Mouse (Mus musculus) embryonic facial prominence, embryonic 10.5 days (tissue): ENCODE data around the gene Arl15. TPM values are rescaled to one million over a fixed set of nuclear protein-coding genes. Genes with fewer than 3 reads are reported as not detected.

Experiments
- DNase-seq: peaks from one replicate; pipeline ENCODE4 v3.0.0-alpha.2; 2017; ENCODE audit warnings: low spot score
- H3K27ac ChIP-seq: fragments of 300-500 bp; sonication (generic); replicated peaks from 2 replicates; pipeline ENCODE4 v1.5.1; 2016; ENCODE audit warnings: mild to moderate bottlenecking
- H3K27me3 ChIP-seq: fragments of 300-500 bp; sonication (generic); replicated peaks from 2 replicates; pipeline ENCODE4 v1.6.1; 2016; ENCODE audit warnings: low read depth, mild to moderate bottlenecking; ENCODE audit not compliant: poor library complexity, severe bottlenecking
- H3K36me3 ChIP-seq: fragments of 300-500 bp; sonication (generic); replicated peaks from 2 replicates; pipeline ENCODE4 v1.6.1; 2016; ENCODE audit warnings: mild to moderate bottlenecking, moderate library complexity
- H3K4me1 ChIP-seq: fragments of 300-500 bp; sonication (generic); 2 replicates; pipeline ENCODE4 v1.6.1; 2016
- H3K4me3 ChIP-seq: fragments of 300-500 bp; sonication (generic); 2 replicates; pipeline ENCODE4 v1.5.1; 2016; ENCODE audit warnings: mild to moderate bottlenecking, moderate library complexity
- H3K9me3 ChIP-seq: fragments of 300-500 bp; sonication (generic); 2 replicates; pipeline ENCODE4 v1.6.1; 2016; ENCODE audit warnings: mild to moderate bottlenecking
- WGBS: fragments of 180-500 bp; shearing (Covaris S2); methylation state at CpG from one replicate; pipeline ENCODE4 v1.1.7; 2016; 5-methylcytosine and 5-hydroxymethylcytosine counted together
- polyA plus RNA-seq: library from polyadenylated mRNA; unstranded; fragments of >200 nt; fragmentation: Nextera tagmentation; extraction: Ambion mirVana; gene quantifications from 2 replicates; pipeline ENCODE4 v1.2.1, GENCODE M21; 2016

The Arl15 gene
- polyA plus RNA-seq, 1 experiment from 2014 or later: 11.1 TPM

DNA sequence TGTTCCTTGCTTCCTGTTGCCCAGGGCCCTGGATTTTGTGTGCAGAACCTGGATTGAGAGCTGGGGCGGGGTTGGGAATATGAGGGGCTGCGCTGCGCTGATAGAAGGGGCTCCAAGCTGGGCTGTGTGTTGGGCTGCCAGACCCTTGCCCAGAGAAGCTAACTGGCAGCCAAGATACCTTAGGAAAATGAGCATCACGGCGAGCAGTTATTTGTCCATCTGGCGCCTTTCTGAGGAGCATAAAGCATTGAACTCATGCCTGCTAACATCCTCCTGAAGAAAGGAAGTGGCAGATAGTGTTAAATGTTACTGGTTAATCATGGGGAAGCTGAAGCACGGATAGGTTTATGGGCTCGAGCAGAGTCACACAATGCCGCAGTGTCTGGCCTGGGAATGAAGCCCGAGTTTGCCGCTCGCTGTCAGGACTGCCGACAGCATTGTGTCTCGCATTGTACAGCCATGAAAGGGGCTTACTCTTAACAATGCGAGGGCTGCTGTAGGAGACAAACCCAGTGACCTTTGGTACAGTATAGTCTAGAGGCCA lies 123.6 kb downstream of the Arl15 start:
- no peak overlapping the region for H3K4me3 ChIP-seq
- H3K4me1 ChIP-seq: peaks cover 19% of the 10 kb centered on the region
- H3K36me3 ChIP-seq: 0 out of 2 replicates have a peak, but pooled peaks cover 2% of the 10 kb centered on the region
- H3K27ac ChIP-seq: peak overlapping the region; percentile 15
- peak; percentile 37 for DNase-seq
- 47% methylated on average over 15 of the region's 15 CpGs for WGBS
- H3K9me3 ChIP-seq: no peaks in the 10 kb centered on the region
- no peaks in the 10 kb centered on the region for H3K27me3 ChIP-seq

GRCm38 (mm10) chr13:113918668-113919067 lies 124.4 kb downstream of the Arl15 start:
- 88% methylated on average over 7 of the region's 7 CpGs for WGBS
- H3K27ac ChIP-seq: 0 out of 2 replicates have a peak overlapping the region, but pooled peaks have one; percentile 44
- H3K27me3 ChIP-seq: no peaks in the 10 kb centered on the region
- H3K4me3 ChIP-seq: no peak overlapping the region
- DNase-seq: no peak
- H3K4me1 ChIP-seq: peaks cover 19% of the 10 kb centered on the region
- H3K36me3 ChIP-seq: peaks cover 7% of the 10 kb centered on the region; the same call in 1 of the 2 replicates
- H3K9me3 ChIP-seq: no peaks in the 10 kb centered on the region

DNA sequence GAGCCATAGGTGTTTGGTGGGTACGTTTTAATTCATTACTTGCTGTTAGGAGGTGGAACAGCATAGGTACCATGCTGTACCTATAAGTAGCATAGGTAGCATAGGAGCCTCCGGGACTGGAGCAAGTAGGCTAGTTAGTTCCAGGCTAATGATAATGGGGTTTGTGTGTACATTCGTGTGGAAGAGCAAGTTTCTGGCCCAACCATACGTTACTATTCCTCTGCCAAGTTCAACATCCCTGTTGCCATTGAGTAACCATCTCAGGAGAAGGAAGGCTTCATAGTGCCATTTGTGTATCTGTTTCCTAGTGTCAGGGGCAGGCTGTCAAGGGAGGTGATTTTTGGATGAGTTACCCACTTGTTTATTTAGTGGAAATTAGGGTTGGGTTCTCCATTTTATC lies 141.4 kb downstream of the Arl15 start:
- Histone ChIP-seq H3K27me3 (no peaks in the 10 kb centered on the region), H3K4me3 (no peak overlapping the region), H3K9me3 (no peaks in the 10 kb centered on the region), H3K4me1 (peaks cover 7% of the 10 kb centered on the region; the same call in 1 of the 2 replicates), H3K36me3 (no peaks in the 10 kb centered on the region), H3K27ac (no peak overlapping the region)
- no peak for DNase-seq
- WGBS: 89% methylated on average over 4 of the region's 4 CpGs

GRCm38 (mm10) chr13:113937231-113937630 lies 142.9 kb downstream of the Arl15 start:
- WGBS: 93% methylated on average over 5 of the region's 5 CpGs
- no peak for DNase-seq
- H3K4me3 ChIP-seq: no peak overlapping the region
- H3K27me3 ChIP-seq: no peaks in the 10 kb centered on the region
- peaks cover 7% of the 10 kb centered on the region; the same call in 1 of the 2 replicates for H3K4me1 ChIP-seq
- H3K36me3 ChIP-seq: no peaks in the 10 kb centered on the region
- no peaks in the 10 kb centered on the region for H3K9me3 ChIP-seq
- no peak overlapping the region for H3K27ac ChIP-seq

GRCm38 (mm10) chr13:113938561-113938960 lies 144.3 kb downstream of the Arl15 start:
- Histone ChIP-seq H3K27me3 (no peaks in the 10 kb centered on the region), H3K4me1 (peaks cover 7% of the 10 kb centered on the region; the same call in 1 of the 2 replicates), H3K36me3 (no peaks in the 10 kb centered on the region), H3K27ac (no peak overlapping the region), H3K9me3 (no peaks in the 10 kb centered on the region), H3K4me3 (no peak overlapping the region)
- 65% methylated on average over 9 of the region's 9 CpGs for WGBS
- DNase-seq: peak; percentile 17

- Histone ChIP-seq H3K27me3 (no peaks in the 10 kb centered on the region), H3K9me3 (no peaks in the 10 kb centered on the region), H3K4me3 (no peak overlapping the region), H3K27ac (no peak overlapping the region), H3K36me3 (no peaks in the 10 kb centered on the region), H3K4me1 (peaks cover 7% of the 10 kb centered on the region; the same call in 1 of the 2 replicates)
- 90% methylated on average over 10 of the region's 10 CpGs for WGBS
- DNase-seq: no peak
These were observed 144.8 kb downstream of the Arl15 start for GRCm38 (mm10) chr13:113939097-113939496.

- H3K4me3 ChIP-seq: no peak overlapping the region
- no peak overlapping the region for H3K27ac ChIP-seq
- H3K36me3 ChIP-seq: no peaks in the 10 kb centered on the region
- no peaks in the 10 kb centered on the region for H3K27me3 ChIP-seq
- DNase-seq: no peak
- WGBS: 88% methylated on average over 3 of the region's 3 CpGs
- H3K9me3 ChIP-seq: no peaks in the 10 kb centered on the region
- H3K4me1 ChIP-seq: peaks cover 7% of the 10 kb centered on the region; the same call in 1 of the 2 replicates
These were observed 145.4 kb downstream of the Arl15 start for GRCm38 (mm10) chr13:113939681-113940080.

GRCm38 (mm10) chr13:113940151-113940550 lies 145.8 kb downstream of the Arl15 start:
- Histone ChIP-seq H3K9me3 (no peaks in the 10 kb centered on the region), H3K4me3 (no peak overlapping the region), H3K36me3 (no peaks in the 10 kb centered on the region), H3K27ac (no peak overlapping the region), H3K27me3 (no peaks in the 10 kb centered on the region), H3K4me1 (peaks cover 7% of the 10 kb centered on the region; the same call in 1 of the 2 replicates)
- no peak for DNase-seq
- 82% methylated on average over 7 of the region's 7 CpGs for WGBS

DNA sequence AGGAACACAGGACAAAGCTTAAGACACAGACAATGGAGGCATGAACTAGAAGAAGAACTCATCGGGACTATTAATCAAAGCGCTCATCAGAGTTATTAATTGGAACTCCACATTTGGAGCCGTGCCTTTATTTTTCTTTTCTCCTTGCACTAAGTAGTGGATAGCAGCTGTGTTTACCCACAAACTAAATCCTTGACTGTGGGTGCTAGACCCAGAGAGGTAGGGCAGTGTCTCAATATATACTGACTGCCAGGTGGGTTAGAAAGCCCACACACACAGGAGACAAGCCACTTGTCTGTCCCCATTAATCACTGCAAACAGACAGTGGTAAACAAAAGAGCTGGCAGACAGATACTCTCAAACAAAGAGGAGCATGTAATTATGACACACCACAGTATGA lies 147.6 kb downstream of the Arl15 start:
- 75% methylated on average over 3 of the region's 3 CpGs for WGBS
- Histone ChIP-seq H3K36me3 (no peaks in the 10 kb centered on the region), H3K27ac (no peak overlapping the region), H3K9me3 (no peaks in the 10 kb centered on the region), H3K4me3 (no peak overlapping the region), H3K4me1 (peaks cover 7% of the 10 kb centered on the region; the same call in 1 of the 2 replicates), H3K27me3 (no peaks in the 10 kb centered on the region)
- DNase-seq: no peak

- no peak overlapping the region for H3K4me3 ChIP-seq
- peaks cover 7% of the 10 kb centered on the region for H3K4me1 ChIP-seq
- 81% methylated on average over 4 of the region's 4 CpGs for WGBS
- no peaks in the 10 kb centered on the region for H3K27me3 ChIP-seq
- no peaks in the 10 kb centered on the region for H3K9me3 ChIP-seq
- no peaks in the 10 kb centered on the region for H3K36me3 ChIP-seq
- no peak overlapping the region for H3K27ac ChIP-seq
- DNase-seq: no peak
These were observed 153.2 kb downstream of the Arl15 start for GRCm38 (mm10) chr13:113947546-113947945.

GRCm38 (mm10) chr13:113949708-113950107 lies 155.4 kb downstream of the Arl15 start:
- H3K27ac ChIP-seq: peak overlapping the region; percentile 51; the same call in 1 of the 2 replicates
- 64% methylated on average over 5 of the region's 5 CpGs for WGBS
- DNase-seq: no peak

GRCm38 (mm10) chr13:113950131-113950530 lies 155.8 kb downstream of the Arl15 start:
- H3K9me3 ChIP-seq: no peaks in the 10 kb centered on the region
- WGBS: 90% methylated on average over 6 of the region's 6 CpGs

More at GRCm38 (mm10) chr13:113949708-113950107, 155.4 kb downstream of the Arl15 start:
- Histone ChIP-seq H3K4me1 (peaks cover 7% of the 10 kb centered on the region), H3K36me3 (no peaks in the 10 kb centered on the region), H3K9me3 (no peaks in the 10 kb centered on the region), H3K27me3 (no peaks in the 10 kb centered on the region), H3K4me3 (no peak overlapping the region)

GRCm38 (mm10) chr13:113957438-113957837 lies 163.1 kb downstream of the Arl15 start:
- 89% methylated on average over 4 of the region's 4 CpGs for WGBS
- no peaks in the 10 kb centered on the region for H3K9me3 ChIP-seq
- H3K27me3 ChIP-seq: no peaks in the 10 kb centered on the region
- no peak overlapping the region for H3K27ac ChIP-seq
- H3K4me3 ChIP-seq: no peak overlapping the region
- no peaks in the 10 kb centered on the region for H3K4me1 ChIP-seq
- no peak for DNase-seq
- H3K36me3 ChIP-seq: no peaks in the 10 kb centered on the region

More at GRCm38 (mm10) chr13:113950131-113950530, 155.8 kb downstream of the Arl15 start:
- Histone ChIP-seq H3K36me3 (no peaks in the 10 kb centered on the region), H3K27me3 (no peaks in the 10 kb centered on the region), H3K4me1 (peaks cover 7% of the 10 kb centered on the region), H3K27ac (no peak overlapping the region), H3K4me3 (no peak overlapping the region)
- DNase-seq: no peak
